Mouse (Mus musculus): ENCODE results near the gene Zbtb32.
A peak's percentile ranks its signal among the peaks of the same experiment; 100 is the strongest.

Zbtb32 gene

GRCm38 (mm10) chr7:30600651-30601050, 1.9 kb upstream of the Zbtb32 start:
- DNase-seq (ENCODE audit: low read depth, low spot score): no peak

GRCm38 (mm10) chr7:30599933-30600353, 1.2 kb upstream of the Zbtb32 start:
- DNase-seq (ENCODE audit: low read depth, low spot score): peak; percentile 83

- DNase-seq (ENCODE audit: low read depth, low spot score): no peak
Observed at GRCm38 (mm10) chr7:30596811-30597210, 1.9 kb downstream of the Zbtb32 start.

- no peak for DNase-seq (ENCODE audit: low read depth, low spot score)
Observed at GRCm38 (mm10) chr7:30596093-30596492, 2.6 kb downstream of the Zbtb32 start.

GRCm38 (mm10) chr7:30594510-30595024, 4.1 kb downstream of the Zbtb32 start:
- DNase-seq (ENCODE audit: low read depth, low spot score): no peak

- DNase-seq (ENCODE audit: low read depth, low spot score): no peak
Observed at GRCm38 (mm10) chr7:30593579-30594509, 4.9 kb downstream of the Zbtb32 start.

GRCm38 (mm10) chr7:30592772-30593423, 5.8 kb downstream of the Zbtb32 start:
- no peak for DNase-seq (ENCODE audit: low read depth, low spot score)

GRCm38 (mm10) chr7:30591605-30591951, 7.1 kb downstream of the Zbtb32 start:
- DNase-seq (ENCODE audit: low read depth, low spot score): no peak

- DNase-seq (ENCODE audit: low read depth, low spot score): no peak
Observed at GRCm38 (mm10) chr7:30590927-30591604, 7.6 kb downstream of the Zbtb32 start.

GRCm38 (mm10) chr7:30589435-30590301, 9.0 kb downstream of the Zbtb32 start:
- DNase-seq (ENCODE audit: low read depth, low spot score): peak; percentile 82

- peak; percentile 93 for DNase-seq (ENCODE audit: low read depth, low spot score)
Observed at GRCm38 (mm10) chr7:30588676-30589434, 9.9 kb downstream of the Zbtb32 start, which contains the start of gene Kmt2b. TSS of gene Kmt2b (minus strand) at chr7:30588726.

- DNase-seq (ENCODE audit: low read depth, low spot score): peak; percentile 14
Observed at GRCm38 (mm10) chr7:30587842-30588667, 10.7 kb downstream of the Zbtb32 start.

GRCm38 (mm10) chr7:30586455-30587020, 12.2 kb downstream of the Zbtb32 start:
- no peak for DNase-seq (ENCODE audit: low read depth, low spot score)

GRCm38 (mm10) chr7:30585170-30585569, 13.5 kb downstream of the Zbtb32 start:
- no peak for DNase-seq (ENCODE audit: low read depth, low spot score)

- no peak for DNase-seq (ENCODE audit: low read depth, low spot score)
Observed at GRCm38 (mm10) chr7:30584339-30584738, 14.4 kb downstream of the Zbtb32 start.

- DNase-seq (ENCODE audit: low read depth, low spot score): no peak
Observed at GRCm38 (mm10) chr7:30581547-30581946, 17.2 kb downstream of the Zbtb32 start.

GRCm38 (mm10) chr7:30579950-30580349, 18.8 kb downstream of the Zbtb32 start:
- no peak for DNase-seq (ENCODE audit: low read depth, low spot score)

GRCm38 (mm10) chr7:30572969-30573368, 25.7 kb downstream of the Zbtb32 start:
- DNase-seq (ENCODE audit: low read depth, low spot score): no peak

GRCm38 (mm10) chr7:30572389-30572788, 26.3 kb downstream of the Zbtb32 start:
- DNase-seq (ENCODE audit: low read depth, low spot score): no peak
